Mouse (Mus musculus) stomach, embryonic 14.5 days (tissue): ENCODE data around the gene Ifrd1. TPM values are rescaled to one million over a fixed set of nuclear protein-coding genes. Genes with fewer than 3 reads are reported as not detected.

Experiments
- microRNA counts: library from miRNA; unstranded; fragments of <30 nt; microRNA quantifications from one replicate; lab custom pipeline; 2016
- microRNA-seq: library from miRNA; unstranded; fragments of <30 nt; microRNA quantifications from one replicate; pipeline ENCODE4, GENCODE M21; 2016
- polyA plus RNA-seq: library from polyadenylated mRNA; unstranded; fragments of >200 nt; fragmentation: Nextera tagmentation; extraction: Ambion mirVana; gene quantifications from 2 replicates; pipeline ENCODE4 v1.2.1, GENCODE M21; 2014

Gene Ifrd1
- polyA plus RNA-seq, 1 experiment from 2014 or later: 86.2 TPM

MicroRNA genes within 50 kb of the gene (microRNA counts, 519-probe panel; counts per million panel counts)
- not detected for microRNA mmu-miR-1938 (lab: Ali Mortazavi, UCI)

Small RNA genes lying within 50 kb of the gene (microRNA-seq; reads per million reads assigned to microRNA genes)
- gene Mir1938: not detected

Other genes with a start within 250 kb of the Ifrd1 start
- gene Arl4a, start 210.5 kb downstream of the Ifrd1 start, polyA plus RNA-seq: 45.3 and 46.0 TPM in 2 replicates
- gene Scin, start 114.3 kb downstream of the Ifrd1 start, polyA plus RNA-seq: 3.9 and 5.2 TPM in 2 replicates
- not detected in 2 replicates for gene Lsmem1, start 49.0 kb downstream of the Ifrd1 start, polyA plus RNA-seq
- 38.9 and 41.7 TPM in 2 replicates for gene Zfp277, start 197.4 kb upstream of the Ifrd1 start, polyA plus RNA-seq
- gene Dock4, start 197.4 kb upstream of the Ifrd1 start, polyA plus RNA-seq: 11.9 and 13.9 TPM in 2 replicates